Mouse (Mus musculus): Measurements from ENCODE around the gene Psme1. TPM values are rescaled to one million over a fixed set of nuclear protein-coding genes. Genes with fewer than 3 reads are reported as not detected.

Psme1 gene
- total and polyA plus RNA-seq, 2 experiments from 2014 or later, result 128 to 244 TPM

- TF ChIP-seq CTCF (IDR thresholded peaks at IDR 0.05; ENCODE audit: low read depth), result no peak
- WGBS, result 7% methylated on average over 16 of the region's 16 CpGs
- Histone ChIP-seq H3K4me2 (ENCODE audit: low read depth, low read length) (peak overlapping the region; percentile 90), H3K4me3 (ENCODE audit: low read length) (peak overlapping the region; percentile 79), H3K27me3 (ENCODE audit: insufficient read depth, low read length) (no peaks in the 10 kb centered on the region), H3K9ac (replicated peaks; ENCODE audit: low read length) (peak overlapping the region; percentile 72), H3K9me3 (ENCODE audit: low read length) (no peaks in the 10 kb centered on the region), H3K4me1 (ENCODE audit: insufficient read depth, low read length) (peaks cover 20% of the 10 kb centered on the region), H3K27ac (peak overlapping the region; percentile 96), H3K36me3 (ENCODE audit: insufficient read depth, low read length) (peaks cover 30% of the 10 kb centered on the region)
- ATAC-seq, result no peak
- DNase-seq (ENCODE audit: low spot score), result no peak
Measured at GRCm38 (mm10) chr14:55592226-55592625, 14.3 kb downstream of the Psme1 start.

- TF ChIP-seq CTCF (IDR thresholded peaks at IDR 0.05; ENCODE audit: low read depth), result no peak
- no peak for ATAC-seq
- Histone ChIP-seq H3K9me3 (ENCODE audit: low read length) (no peaks in the 10 kb centered on the region), H3K36me3 (ENCODE audit: insufficient read depth, low read length) (peaks cover 57% of the 10 kb centered on the region), H3K27me3 (ENCODE audit: insufficient read depth, low read length) (no peaks in the 10 kb centered on the region), H3K27ac (no peak overlapping the region), H3K4me3 (ENCODE audit: low read length) (no peak overlapping the region), H3K9ac (replicated peaks; ENCODE audit: low read length) (no peak overlapping the region), H3K4me2 (ENCODE audit: low read depth, low read length) (no peak overlapping the region), H3K4me1 (ENCODE audit: insufficient read depth, low read length) (peaks cover 16% of the 10 kb centered on the region)
- 63% methylated on average over 13 of the region's 13 CpGs for WGBS
- peak; percentile 48 for DNase-seq (ENCODE audit: low spot score)
Measured at GRCm38 (mm10) chr14:55596036-55596690, 18.2 kb downstream of the Psme1 start.

GRCm38 (mm10) chr14:55598521-55599390 lies 20.8 kb downstream of the Psme1 start:
- peaks cover 75% of the 10 kb centered on the region for H3K36me3 ChIP-seq (ENCODE audit: insufficient read depth, low read length)
- WGBS, result 94% methylated on average over 21 of the region's 21 CpGs

GRCm38 (mm10) chr14:55603271-55603632 lies 25.3 kb downstream of the Psme1 start, which contains the start of gene Irf9:
Gene Irf9, plus strand, starts transcription at chr14:55603571.
- ATAC-seq (no peak), DNase-seq (ENCODE audit: low spot score) (no peak)
- 88% methylated on average over 7 of the region's 7 CpGs for WGBS
- Histone ChIP-seq H3K4me1 (ENCODE audit: insufficient read depth, low read length) (no peaks in the 10 kb centered on the region), H3K4me2 (ENCODE audit: low read depth, low read length) (peak within 1 kb of the TSS; percentile 50), H3K4me3 (ENCODE audit: low read length) (peak within 1 kb of the TSS; percentile 29), H3K36me3 (ENCODE audit: insufficient read depth, low read length) (peaks cover 61% of the 10 kb centered on the region), H3K27ac (peak within 1 kb of the TSS; percentile 62), H3K27me3 (ENCODE audit: insufficient read depth, low read length) (no peaks in the 10 kb centered on the region), H3K9ac (replicated peaks; ENCODE audit: low read length) (peak within 1 kb of the TSS; percentile 33; the same call in 1 of the 2 replicates), H3K9me3 (ENCODE audit: low read length) (no peaks in the 10 kb centered on the region)
- no peak for TF ChIP-seq CTCF (IDR thresholded peaks at IDR 0.05; ENCODE audit: low read depth)

More at GRCm38 (mm10) chr14:55598521-55599390, 20.8 kb downstream of the Psme1 start:
- Histone ChIP-seq H3K4me2 (ENCODE audit: low read depth, low read length) (no peak overlapping the region), H3K27me3 (ENCODE audit: insufficient read depth, low read length) (no peaks in the 10 kb centered on the region), H3K27ac (no peak overlapping the region), H3K4me1 (ENCODE audit: insufficient read depth, low read length) (no peaks in the 10 kb centered on the region), H3K9me3 (ENCODE audit: low read length) (no peaks in the 10 kb centered on the region), H3K4me3 (ENCODE audit: low read length) (no peak overlapping the region), H3K9ac (replicated peaks; ENCODE audit: low read length) (no peak overlapping the region)
- no peak for TF ChIP-seq CTCF (IDR thresholded peaks at IDR 0.05; ENCODE audit: low read depth)
- DNase-seq (ENCODE audit: low spot score), result no peak
- ATAC-seq, result no peak

GRCm38 (mm10) chr14:55603633-55604576 lies 26.0 kb downstream of the Psme1 start:
- TF ChIP-seq CTCF (IDR thresholded peaks at IDR 0.05; ENCODE audit: low read depth), result peak; percentile 94
- H3K4me3 ChIP-seq (ENCODE audit: low read length), result peak overlapping the region; percentile 29
- no peaks in the 10 kb centered on the region for H3K4me1 ChIP-seq (ENCODE audit: insufficient read depth, low read length)
- no peaks in the 10 kb centered on the region for H3K9me3 ChIP-seq (ENCODE audit: low read length)
- H3K27me3 ChIP-seq (ENCODE audit: insufficient read depth, low read length), result no peaks in the 10 kb centered on the region
- H3K4me2 ChIP-seq (ENCODE audit: low read depth, low read length), result peak overlapping the region; percentile 50
- peak overlapping the region; percentile 62 for H3K27ac ChIP-seq
- peaks cover 61% of the 10 kb centered on the region for H3K36me3 ChIP-seq (ENCODE audit: insufficient read depth, low read length)
- ATAC-seq (peak; percentile 93), DNase-seq (ENCODE audit: low spot score) (peak; percentile 93)
- peak overlapping the region; percentile 33; the same call in 1 of the 2 replicates for H3K9ac ChIP-seq (replicated peaks; ENCODE audit: low read length)
- 23% methylated on average over 19 of the region's 19 CpGs for WGBS

GRCm38 (mm10) chr14:55604823-55605222 lies 26.9 kb downstream of the Psme1 start:
- Histone ChIP-seq H3K27me3 (ENCODE audit: insufficient read depth, low read length) (no peaks in the 10 kb centered on the region), H3K27ac (no peak overlapping the region), H3K9me3 (ENCODE audit: low read length) (no peaks in the 10 kb centered on the region), H3K4me1 (ENCODE audit: insufficient read depth, low read length) (no peaks in the 10 kb centered on the region), H3K4me2 (ENCODE audit: low read depth, low read length) (peak overlapping the region; percentile 50), H3K36me3 (ENCODE audit: insufficient read depth, low read length) (peaks cover 58% of the 10 kb centered on the region), H3K4me3 (ENCODE audit: low read length) (no peak overlapping the region), H3K9ac (replicated peaks; ENCODE audit: low read length) (no peak overlapping the region)
- TF ChIP-seq CTCF (IDR thresholded peaks at IDR 0.05; ENCODE audit: low read depth), result no peak
- ATAC-seq (no peak), DNase-seq (ENCODE audit: low spot score) (no peak)
- 91% methylated on average over 11 of the region's 11 CpGs for WGBS

Measured in hindbrain, postnatal 0 days (tissue).